Mouse (Mus musculus) effector memory CD4-positive, alpha-beta T cell, adult 7 months (primary cell): ENCODE results near the gene Smg1. TPM values are rescaled to one million over a fixed set of nuclear protein-coding genes. Genes with fewer than 3 reads are reported as not detected.

ENCODE experiments used
- polyA plus RNA-seq: library from polyadenylated mRNA; unstranded; fragments of 100-300 nt; shearing (Covaris generic); gene quantifications from one replicate; pipeline ENCODE4 v1.2.1, GENCODE M21; 2017

Gene Smg1
- 48.8 TPM for polyA plus RNA-seq

DNA sequence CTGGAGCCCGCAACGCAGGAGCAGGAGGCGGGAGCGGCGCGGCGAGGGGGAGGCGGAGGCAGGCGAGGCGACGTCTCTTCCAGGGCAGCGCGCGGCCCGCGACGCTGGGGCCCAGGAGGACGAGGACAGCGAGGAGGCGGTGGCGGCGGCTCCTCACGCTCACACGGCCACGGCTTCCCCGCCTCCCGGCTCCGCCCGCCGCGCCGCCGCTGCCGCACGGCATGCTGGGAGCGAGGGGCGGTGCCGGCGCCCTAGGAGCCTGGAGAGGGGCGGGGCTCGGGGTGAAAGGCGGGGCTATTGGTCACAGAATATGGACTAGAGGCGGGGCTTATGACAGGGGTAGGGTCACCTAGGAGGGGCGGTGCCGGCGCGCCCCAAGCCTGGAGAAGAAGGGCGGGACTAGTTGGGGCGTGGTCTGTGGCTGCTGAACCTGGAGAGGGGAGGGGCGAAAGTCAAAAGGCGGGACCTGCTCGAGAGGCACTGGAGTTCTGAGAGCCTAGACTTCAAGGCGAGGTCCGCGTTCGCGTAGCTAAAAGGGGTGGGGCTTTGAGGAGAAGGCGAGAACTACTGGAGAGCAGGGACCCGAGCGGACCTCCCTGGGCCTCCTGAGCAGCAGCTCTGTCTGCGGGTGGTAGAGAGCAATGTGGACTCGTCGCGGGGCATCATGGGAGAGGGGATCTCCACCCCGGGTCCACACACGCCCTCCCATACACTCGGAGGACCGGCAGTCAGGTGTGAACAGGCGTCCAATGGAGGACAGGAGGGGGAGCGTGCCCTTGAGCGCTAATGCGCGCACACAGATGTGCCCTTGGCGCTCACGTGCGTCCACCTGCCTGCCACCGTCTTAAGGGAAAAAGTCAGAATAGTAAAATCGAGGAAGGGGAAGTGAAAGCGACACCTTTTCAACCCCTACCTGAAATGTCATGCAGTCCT, at the start of gene Smg1:
Smg1 (minus strand) TSS at position 218 of the 933 bp plus-strand sequence.

DNA sequence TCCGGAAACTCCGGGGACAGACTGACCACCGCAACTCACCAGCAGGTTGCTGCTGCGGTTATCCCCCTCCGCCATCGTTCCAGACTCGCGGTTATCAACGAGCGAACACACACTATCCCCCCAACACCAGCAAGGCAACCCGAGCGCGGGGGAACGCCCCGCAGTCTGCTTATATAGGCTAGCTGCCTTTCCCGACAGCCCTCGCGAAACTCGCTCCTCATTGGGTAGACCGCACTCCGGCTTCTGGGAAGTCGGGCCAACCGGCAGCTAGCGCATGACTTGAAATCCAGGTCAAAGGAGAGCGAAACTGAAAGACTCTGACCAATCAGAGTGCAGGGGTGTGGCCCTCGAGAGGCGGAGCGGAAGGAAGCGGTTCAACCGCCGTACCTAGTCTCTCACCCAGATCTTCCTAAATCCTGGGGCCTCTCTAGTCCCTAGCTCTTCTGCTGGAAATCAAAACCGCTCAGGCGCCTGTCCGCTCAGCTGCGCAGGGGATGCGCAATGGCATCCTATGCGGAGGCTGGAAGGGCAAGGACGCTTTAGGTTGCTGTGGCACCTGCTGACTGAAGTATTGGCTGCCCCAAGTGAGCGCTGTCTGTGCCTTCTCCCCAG, 113.9 kb downstream of the Smg1 start, which contains the start of gene Arl6ip1:
Arl6ip1 (minus strand) TSS at position 233 of the 612 bp plus-strand sequence.

DNA sequence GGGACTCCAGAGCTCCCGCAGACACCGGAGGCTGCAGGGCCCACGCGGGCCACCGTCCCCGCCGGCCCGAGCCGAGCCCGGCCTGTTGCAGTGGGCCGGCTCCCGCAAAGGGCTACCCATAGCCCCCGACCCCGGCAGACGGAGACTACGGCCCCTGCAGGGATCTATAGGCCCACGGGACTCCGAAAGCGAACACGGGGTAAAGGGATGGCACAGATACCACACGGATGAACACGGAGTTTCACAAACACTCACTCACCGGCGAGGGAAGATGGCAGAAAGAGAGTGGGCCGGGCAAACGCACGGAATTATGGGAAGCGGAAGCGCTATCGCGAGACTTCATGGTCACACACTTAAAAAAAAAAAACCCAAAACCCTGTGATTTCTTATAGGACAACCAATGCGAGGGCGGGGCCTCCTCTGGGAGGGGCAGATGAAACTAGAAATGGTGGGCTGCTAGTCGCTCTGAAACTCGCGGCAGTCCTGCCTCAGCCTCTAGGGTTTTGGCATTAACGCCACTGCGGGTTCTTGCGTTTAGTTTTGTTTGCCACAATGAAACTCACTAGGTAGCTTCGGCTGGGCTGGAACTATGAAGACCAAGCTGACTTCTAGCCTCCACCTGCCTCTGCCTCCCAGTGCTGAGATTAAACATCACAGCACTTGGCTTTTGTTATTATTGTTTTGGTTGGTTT, 127.4 kb downstream of the Smg1 start, which contains the start of gene Rps15a:
Rps15a (minus strand) TSS at position 312 of the 692 bp plus-strand sequence.

Other genes with a start within 250 kb of the Smg1 start
- gene Rps15a, start 127.5 kb downstream of the Smg1 start, polyA plus RNA-seq: 710 TPM
- gene Arl6ip1, start 114.0 kb downstream of the Smg1 start, polyA plus RNA-seq: 396 TPM
- not detected for gene Syt17, start 204.6 kb upstream of the Smg1 start, polyA plus RNA-seq
- gene Itpripl2, start 248.3 kb upstream of the Smg1 start, polyA plus RNA-seq: 0.80 TPM